Mouse (Mus musculus) limb, embryonic 10.5 days (tissue): ENCODE measurements around the gene Fcna. TPM values are rescaled to one million over a fixed set of nuclear protein-coding genes. Genes with fewer than 3 reads are reported as not detected.
A peak's percentile ranks its signal among the peaks of the same experiment; 100 is the strongest.

Experiments
- DNase-seq: peaks from one replicate; pipeline ENCODE4 v3.0.0-alpha.2; 2017; ENCODE audit warnings: low spot score
- H3K27ac ChIP-seq: fragments of 300-500 bp; sonication (generic); 2 replicates; pipeline ENCODE4 v1.5.1; 2016; ENCODE audit warnings: mild to moderate bottlenecking
- H3K27me3 ChIP-seq: fragments of 300-500 bp; sonication (generic); 2 replicates; pipeline ENCODE4 v1.6.1; 2016; ENCODE audit warnings: low read depth, mild to moderate bottlenecking; ENCODE audit not compliant: poor library complexity, severe bottlenecking
- H3K36me3 ChIP-seq: fragments of 300-500 bp; sonication (generic); 2 replicates; pipeline ENCODE4 v1.6.1; 2016; ENCODE audit warnings: mild to moderate bottlenecking, moderate library complexity
- H3K4me1 ChIP-seq: fragments of 300-500 bp; sonication (generic); 2 replicates; pipeline ENCODE4 v1.6.1; 2016
- H3K4me3 ChIP-seq: fragments of 300-500 bp; sonication (generic); 2 replicates; pipeline ENCODE4 v1.5.1; 2016; ENCODE audit warnings: mild to moderate bottlenecking, moderate library complexity
- H3K9me3 ChIP-seq: fragments of 300-500 bp; sonication (generic); replicated peaks from 2 replicates; pipeline ENCODE4 v1.6.1; 2016; ENCODE audit warnings: mild to moderate bottlenecking
- WGBS: fragments of 180-500 bp; shearing (Covaris S2); methylation state at CpG from one replicate; pipeline ENCODE4 v1.1.7; 2016; 5-methylcytosine and 5-hydroxymethylcytosine counted together
- polyA plus RNA-seq: library from polyadenylated mRNA; unstranded; fragments of >200 nt; fragmentation: Nextera tagmentation; extraction: Ambion mirVana; gene quantifications from 2 replicates; pipeline ENCODE4 v1.2.1, GENCODE M21; 2016

Fcna gene
- polyA plus RNA-seq, 1 experiment from 2014 or later, result 0.34 TPM

GRCm38 (mm10) chr2:25633616-25634015 lies 5.8 kb upstream of the Fcna start:
- no peak for DNase-seq
- Histone ChIP-seq H3K4me3 (no peak overlapping the region), H3K4me1 (peaks cover 3% of the 10 kb centered on the region; the same call in 1 of the 2 replicates), H3K27ac (no peak overlapping the region), H3K36me3 (no peaks in the 10 kb centered on the region), H3K27me3 (no peaks in the 10 kb centered on the region), H3K9me3 (no peaks in the 10 kb centered on the region)
- WGBS, result 82% methylated on average over 3 of the region's 3 CpGs

- H3K27me3 ChIP-seq, result no peaks in the 10 kb centered on the region
- no peak for DNase-seq
- H3K27ac ChIP-seq, result no peak overlapping the region
- WGBS, result 35% methylated on average over 4 of the region's 4 CpGs
- no peaks in the 10 kb centered on the region for H3K9me3 ChIP-seq
- peaks cover 10% of the 10 kb centered on the region; the same call in 1 of the 2 replicates for H3K4me1 ChIP-seq
- H3K4me3 ChIP-seq, result no peak overlapping the region
- H3K36me3 ChIP-seq, result no peaks in the 10 kb centered on the region
These were observed 908 bp upstream of the Fcna start for GRCm38 (mm10) chr2:25628738-25629137.

- Histone ChIP-seq H3K9me3 (no peaks in the 10 kb centered on the region), H3K27ac (no peak overlapping the region), H3K4me3 (no peak overlapping the region), H3K27me3 (no peaks in the 10 kb centered on the region), H3K36me3 (no peaks in the 10 kb centered on the region), H3K4me1 (peaks cover 23% of the 10 kb centered on the region)
- WGBS, result 64% methylated on average over 5 of the region's 5 CpGs
- no peak for DNase-seq
These were observed 1.8 kb downstream of the Fcna start for GRCm38 (mm10) chr2:25625986-25626385.

GRCm38 (mm10) chr2:25621229-25622200 lies 6.3 kb downstream of the Fcna start, which contains the start of gene Tmem141:
Gene Tmem141 (minus strand): TSS chr2:25622005.
- Histone ChIP-seq H3K4me1 (peaks cover 16% of the 10 kb centered on the region), H3K4me3 (peak within 1 kb of the TSS; percentile 59), H3K9me3 (no peaks in the 10 kb centered on the region), H3K27me3 (peaks cover 25% of the 10 kb centered on the region), H3K27ac (peak within 1 kb of the TSS; percentile 80), H3K36me3 (no peaks in the 10 kb centered on the region)
- WGBS, result 6% methylated on average over 34 of the region's 34 CpGs
- DNase-seq, result peak; percentile 86

GRCm38 (mm10) chr2:25620852-25621228 lies 7.0 kb downstream of the Fcna start:
- Histone ChIP-seq H3K36me3 (no peaks in the 10 kb centered on the region), H3K9me3 (no peaks in the 10 kb centered on the region), H3K27ac (no peak overlapping the region), H3K4me3 (peak overlapping the region; percentile 59; the same call in 1 of the 2 replicates), H3K27me3 (peaks cover 32% of the 10 kb centered on the region), H3K4me1 (peaks cover 21% of the 10 kb centered on the region)
- 89% methylated on average over 4 of the region's 4 CpGs for whole genome bisulfite sequencing
- no peak for DNase-seq

- DNase-seq, result no peak
- 86% methylated on average over 6 of the region's 6 CpGs for WGBS
- Histone ChIP-seq H3K27ac (no peak overlapping the region), H3K36me3 (no peaks in the 10 kb centered on the region), H3K4me1 (peaks cover 21% of the 10 kb centered on the region), H3K27me3 (peaks cover 37% of the 10 kb centered on the region), H3K4me3 (no peak overlapping the region), H3K9me3 (no peaks in the 10 kb centered on the region)
These were observed 7.4 kb downstream of the Fcna start for GRCm38 (mm10) chr2:25620386-25620785.

- Histone ChIP-seq H3K4me3 (no peak within 1 kb of the TSS), H3K27me3 (peaks cover 65% of the 10 kb centered on the region)
These were observed 10.3 kb downstream of the Fcna start, which contains the start of gene Ccdc183 for GRCm38 (mm10) chr2:25617578-25617977. Gene Ccdc183 (minus strand): TSS chr2:25617678.

GRCm38 (mm10) chr2:25616398-25616797 lies 11.4 kb downstream of the Fcna start:
- no peak overlapping the region for H3K27ac ChIP-seq
- H3K9me3 ChIP-seq, result no peaks in the 10 kb centered on the region
- peaks cover 75% of the 10 kb centered on the region for H3K27me3 ChIP-seq

More at GRCm38 (mm10) chr2:25617578-25617977, 10.3 kb downstream of the Fcna start, which contains the start of gene Ccdc183:
- DNase-seq, result no peak
- no peaks in the 10 kb centered on the region for H3K9me3 ChIP-seq
- WGBS, result 76% methylated on average over 3 of the region's 3 CpGs
- peaks cover 21% of the 10 kb centered on the region for H3K4me1 ChIP-seq
- no peak within 1 kb of the TSS for H3K27ac ChIP-seq
- H3K36me3 ChIP-seq, result no peaks in the 10 kb centered on the region

GRCm38 (mm10) chr2:25608671-25609070 lies 19.2 kb downstream of the Fcna start:
- peaks cover 19% of the 10 kb centered on the region for H3K4me1 ChIP-seq
- H3K4me3 ChIP-seq, result peak overlapping the region; percentile 98
- 64% methylated on average over 10 of the region's 10 CpGs for WGBS
- peak overlapping the region; percentile 98 for H3K27ac ChIP-seq
- peaks cover 41% of the 10 kb centered on the region; the same call in 1 of the 2 replicates for H3K27me3 ChIP-seq
- DNase-seq, result no peak
- no peaks in the 10 kb centered on the region for H3K9me3 ChIP-seq
- peaks cover 16% of the 10 kb centered on the region for H3K36me3 ChIP-seq

More at GRCm38 (mm10) chr2:25616398-25616797, 11.4 kb downstream of the Fcna start:
- peak; percentile 33 for DNase-seq
- Histone ChIP-seq H3K4me1 (peaks cover 13% of the 10 kb centered on the region), H3K4me3 (peak overlapping the region; percentile 28; the same call in 1 of the 2 replicates), H3K36me3 (no peaks in the 10 kb centered on the region)
- 18% methylated on average over 22 of the region's 22 CpGs for WGBS

- Histone ChIP-seq H3K36me3 (peaks cover 23% of the 10 kb centered on the region), H3K4me3 (peak within 1 kb of the TSS; percentile 98), H3K9me3 (no peaks in the 10 kb centered on the region), H3K4me1 (peaks cover 19% of the 10 kb centered on the region), H3K27me3 (peaks cover 34% of the 10 kb centered on the region; the same call in 1 of the 2 replicates), H3K27ac (peak within 1 kb of the TSS; percentile 98)
- under 1% methylated on average over 80 of the region's 80 CpGs for WGBS
- DNase-seq, result peak; percentile 89
These were observed 19.8 kb downstream of the Fcna start, which contains the start of gene Rabl6 for GRCm38 (mm10) chr2:25607761-25608622. Gene Rabl6 (minus strand): TSS chr2:25608521.

- no peak for DNase-seq
- Histone ChIP-seq H3K27me3 (no peaks in the 10 kb centered on the region), H3K36me3 (peaks cover 77% of the 10 kb centered on the region), H3K9me3 (no peaks in the 10 kb centered on the region), H3K4me3 (no peak overlapping the region), H3K4me1 (peaks cover 12% of the 10 kb centered on the region), H3K27ac (no peak overlapping the region)
- WGBS, result 93% methylated on average over 5 of the region's 5 CpGs
These were observed 25.3 kb downstream of the Fcna start for GRCm38 (mm10) chr2:25602526-25602925.

- Histone ChIP-seq H3K27ac (no peak overlapping the region), H3K4me1 (no peaks in the 10 kb centered on the region), H3K27me3 (no peaks in the 10 kb centered on the region), H3K9me3 (no peaks in the 10 kb centered on the region), H3K4me3 (no peak overlapping the region), H3K36me3 (peaks cover 97% of the 10 kb centered on the region)
- 95% methylated on average over 2 of the region's 2 CpGs for WGBS
- DNase-seq, result no peak
These were observed 27.8 kb downstream of the Fcna start for GRCm38 (mm10) chr2:25600037-25600436.
